Mouse (Mus musculus) myocyte (in vitro differentiated cells): ENCODE measurements at regions not wholly inside any gene's neighbourhood (a gene's known extent, or its start where the extent isn't known, plus 50 kb on each side); places are given as distances from the start of the nearest gene placed in this dataset.
A peak's percentile ranks its signal among the peaks of the same experiment; 100 is the strongest.

Source experiments
- H3K27me3 ChIP-seq: one replicate; pipeline ENCODE4 v1.6.1; 2011; ENCODE audit not compliant: control insufficient read depth, insufficient read depth, insufficient read length
- H3K36me3 ChIP-seq: one replicate; pipeline ENCODE4 v1.6.1; 2011; ENCODE audit not compliant: control insufficient read depth, insufficient read depth
- H3K4me2 ChIP-seq: one replicate; pipeline ENCODE4 v1.6.1; 2011; ENCODE audit warnings: low read depth, control low read depth
- H3K4me3 ChIP-seq: one replicate; pipeline ENCODE4 v1.5.1; 2011; ENCODE audit warnings: mild to moderate bottlenecking, control low read depth, moderate library complexity
- H3K79me2 ChIP-seq: one replicate; pipeline ENCODE4 v1.6.1; 2011; ENCODE audit not compliant: control insufficient read depth, insufficient read depth
- H3ac ChIP-seq: one replicate; pipeline ENCODE4 v1.6.1; 2011; ENCODE audit not compliant: control insufficient read depth, insufficient read length
- CEBPB ChIP-seq: IDR thresholded peaks from 2 replicates; pipeline ENCODE4 v1.6.1; 2011; ENCODE audit warnings: mild to moderate bottlenecking, moderate library complexity; ENCODE audit not compliant: poor library complexity, insufficient read depth, severe bottlenecking
- E2F4 ChIP-seq: IDR thresholded peaks from one replicate; pipeline ENCODE4 v1.6.1; 2011; ENCODE audit warnings: mild to moderate bottlenecking, control low read depth, moderate library complexity; ENCODE audit not compliant: insufficient read depth
- MAX ChIP-seq: IDR thresholded peaks from one replicate; pipeline ENCODE4 v1.6.1; 2011; ENCODE audit warnings: low read depth, mild to moderate bottlenecking, control low read depth
- MYOD1 ChIP-seq, 3 experiments: IDR thresholded peaks; one replicate each; pipeline ENCODE4 v1.6.1; 2011; ENCODE audit warnings: control low read depth in 2 of 3, low read depth in 2 of 3, mild to moderate bottlenecking in 2 of 3, moderate library complexity in 1 of 3; ENCODE audit not compliant: insufficient read length in 2 of 3, control insufficient read depth in 1 of 3
- MYOG ChIP-seq, 3 experiments: IDR thresholded peaks; one replicate each; pipeline ENCODE4 v1.6.1; 2011; ENCODE audit warnings: control low read depth in 2 of 3, low read depth in 2 of 3, mild to moderate bottlenecking in 2 of 3; ENCODE audit not compliant: insufficient read length in 2 of 3, control insufficient read depth in 1 of 3, insufficient read depth in 1 of 3
- POLR2A ChIP-seq: IDR thresholded peaks from one replicate; pipeline ENCODE4 v1.6.1; 2011; ENCODE audit warnings: low read depth, mild to moderate bottlenecking, control low read depth, moderate library complexity; ENCODE audit not compliant: insufficient read length
- POLR2AphosphoS2 ChIP-seq: IDR thresholded peaks from one replicate; pipeline ENCODE4 v1.6.1; 2011; ENCODE audit warnings: low read depth, control low read depth; ENCODE audit not compliant: insufficient read length
- REST ChIP-seq: IDR thresholded peaks from one replicate; pipeline ENCODE4 v1.6.1; 2011; ENCODE audit warnings: mild to moderate bottlenecking, control low read depth, moderate library complexity; ENCODE audit not compliant: insufficient read depth, insufficient read length
- SRF ChIP-seq: IDR thresholded peaks from one replicate; pipeline ENCODE4 v1.6.1; 2011; ENCODE audit warnings: low read depth; ENCODE audit not compliant: control insufficient read depth, insufficient read length
- TCF12 ChIP-seq: IDR thresholded peaks from one replicate; pipeline ENCODE4 v1.6.1; 2011; ENCODE audit warnings: mild to moderate bottlenecking, control low read depth; ENCODE audit not compliant: poor library complexity, insufficient read depth, severe bottlenecking
- TCF3 ChIP-seq: IDR thresholded peaks from one replicate; pipeline ENCODE4 v1.6.1; 2011; ENCODE audit warnings: low read depth, control low read depth; ENCODE audit not compliant: insufficient read length
- USF1 ChIP-seq: IDR thresholded peaks from one replicate; pipeline ENCODE4 v1.6.1; 2011; ENCODE audit warnings: low read depth, mild to moderate bottlenecking, control low read depth, moderate library complexity

DNA sequence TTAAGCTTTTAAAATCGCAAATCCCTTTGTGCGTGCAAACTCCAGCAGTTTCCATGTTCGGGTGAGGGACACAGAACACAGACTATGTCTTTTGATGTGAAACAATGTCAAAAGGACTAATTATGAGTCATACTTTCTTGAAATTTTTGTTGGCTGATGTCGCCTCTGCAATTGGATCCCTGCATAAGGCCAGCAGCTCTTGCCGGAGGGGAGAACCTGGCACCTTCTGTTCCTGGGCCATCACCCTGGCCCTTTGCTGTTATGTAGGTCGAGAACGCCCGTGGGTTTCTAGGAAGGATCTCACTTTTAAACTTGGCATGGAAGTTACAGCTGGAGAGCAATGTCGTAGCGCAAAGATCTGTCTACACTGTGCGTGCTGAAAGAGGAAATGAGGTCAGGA is 397.9 kb downstream of the Zfp536 start:
- Histone ChIP-seq H3K79me2 (no peaks in the 10 kb centered on the region), H3ac (no peak overlapping the region), H3K4me3 (no peak overlapping the region), H3K4me2 (peak overlapping the region; percentile 55), H3K36me3 (no peaks in the 10 kb centered on the region), H3K27me3 (peaks cover 3% of the 10 kb centered on the region)
- TF ChIP-seq SRF: no peak
- no peak for TF ChIP-seq MYOD1 (IDR thresholded peaks at IDR 0.05; ENCODE audit: control insufficient read depth in 1 of 3, insufficient read length in 2 of 3, low read depth in 2 of 3)
- no peak for TF ChIP-seq USF1
- TF ChIP-seq POLR2A: no peak
- no peak for TF ChIP-seq REST

- no peak overlapping the region for H3K4me2 ChIP-seq
Observed at GRCm38 (mm10) chr7:37376207-37376606, 397.2 kb downstream of the Zfp536 start.

DNA sequence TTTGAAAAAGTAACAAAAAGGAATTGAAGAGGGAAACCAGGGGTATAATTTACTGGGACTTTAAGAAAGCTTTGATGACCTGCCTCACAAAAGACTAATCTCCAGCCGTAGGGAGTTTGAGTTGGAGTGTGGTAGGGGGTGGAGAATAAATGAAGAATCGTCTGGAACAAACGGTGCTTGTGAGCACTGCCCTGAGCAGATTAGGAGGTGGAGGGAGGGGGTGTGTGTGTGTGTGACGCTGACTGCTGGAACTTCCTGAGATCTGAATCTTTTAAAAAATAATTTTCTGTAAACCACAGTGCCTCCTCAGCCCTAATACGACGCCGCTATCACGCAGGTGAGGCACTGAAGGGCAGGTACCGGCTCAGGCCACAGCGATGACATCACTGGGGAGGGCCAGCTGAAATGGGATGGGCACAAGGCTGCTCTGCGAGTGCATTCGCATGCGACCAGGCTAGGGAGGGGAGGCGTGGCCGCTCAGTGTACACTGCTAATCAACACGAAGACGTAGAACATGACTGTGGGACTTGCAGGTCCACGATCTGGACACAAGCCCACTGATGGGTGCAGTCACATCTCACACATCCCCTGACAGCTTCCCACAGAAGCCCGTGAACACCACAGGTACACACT is 395.4 kb downstream of the Zfp536 start:
- H3K36me3 ChIP-seq: no peaks in the 10 kb centered on the region
- peaks cover 3% of the 10 kb centered on the region for H3K27me3 ChIP-seq
- H3K79me2 ChIP-seq: no peaks in the 10 kb centered on the region
- H3K4me3 ChIP-seq: no peak overlapping the region
- TF ChIP-seq CEBPB (no peak), MYOG (IDR thresholded peaks at IDR 0.05; ENCODE audit: control insufficient read depth in 1 of 3, insufficient read depth in 1 of 3, insufficient read length in 2 of 3, low read depth in 2 of 3) (no peak), USF1 (no peak), REST (no peak), SRF (no peak), MYOD1 (IDR thresholded peaks at IDR 0.05; ENCODE audit: control insufficient read depth in 1 of 3, insufficient read length in 2 of 3, low read depth in 2 of 3) (no peak), POLR2AphosphoS2 (no peak), TCF12 (no peak), POLR2A (no peak), E2F4 (no peak), MAX (no peak), TCF3 (no peak)
- H3ac ChIP-seq: no peak overlapping the region
- H3K4me2 ChIP-seq: no peak overlapping the region

More at GRCm38 (mm10) chr7:37376207-37376606, 397.2 kb downstream of the Zfp536 start:
- TF ChIP-seq TCF3: no peak
- TF ChIP-seq SRF: no peak
- no peak for TF ChIP-seq TCF12
- no peak for TF ChIP-seq POLR2A
- no peak for TF ChIP-seq POLR2AphosphoS2
- no peak for TF ChIP-seq REST
- TF ChIP-seq E2F4: no peak
- no peak for TF ChIP-seq USF1
- TF ChIP-seq MYOG (IDR thresholded peaks at IDR 0.05; ENCODE audit: control insufficient read depth in 1 of 3, insufficient read depth in 1 of 3, insufficient read length in 2 of 3, low read depth in 2 of 3): no peak
- no peak for TF ChIP-seq CEBPB
- TF ChIP-seq MYOD1 (IDR thresholded peaks at IDR 0.05; ENCODE audit: control insufficient read depth in 1 of 3, insufficient read length in 2 of 3, low read depth in 2 of 3): no peak
- peaks cover 3% of the 10 kb centered on the region for H3K27me3 ChIP-seq
- no peaks in the 10 kb centered on the region for H3K36me3 ChIP-seq
- no peak overlapping the region for H3ac ChIP-seq
- no peak overlapping the region for H3K4me3 ChIP-seq
- no peaks in the 10 kb centered on the region for H3K79me2 ChIP-seq

DNA sequence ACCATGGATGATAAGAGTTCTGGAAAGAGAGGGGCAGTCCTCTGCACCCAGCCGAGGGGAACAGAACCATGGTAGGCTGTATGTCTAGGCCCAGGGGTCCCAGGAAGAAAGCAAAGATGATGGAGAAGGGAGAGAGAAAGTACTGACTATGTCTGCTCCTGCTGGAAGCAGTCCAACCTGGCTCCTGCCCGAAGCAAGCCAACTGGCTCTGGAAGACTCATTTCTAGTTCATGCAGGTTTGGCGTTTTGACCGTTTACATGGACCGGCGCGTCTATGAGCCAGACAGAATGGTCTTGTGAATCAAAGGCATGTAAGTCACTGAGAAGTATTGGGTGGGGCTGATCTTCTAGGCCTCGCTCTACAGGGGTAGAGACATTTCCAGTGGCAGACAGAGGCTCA is 385.6 kb downstream of the Zfp536 start:
- TF ChIP-seq SRF: no peak
- no peak for TF ChIP-seq E2F4
- TF ChIP-seq REST: no peak
- no peak for TF ChIP-seq POLR2A
- no peak for TF ChIP-seq POLR2AphosphoS2
- no peak for TF ChIP-seq TCF12
- no peak for TF ChIP-seq TCF3
- no peak for TF ChIP-seq MAX
- TF ChIP-seq CEBPB: no peak
- Histone ChIP-seq H3K4me2 (no peak overlapping the region), H3K4me3 (no peak overlapping the region), H3K79me2 (no peaks in the 10 kb centered on the region), H3ac (no peak overlapping the region), H3K36me3 (no peaks in the 10 kb centered on the region), H3K27me3 (peaks cover 4% of the 10 kb centered on the region)

GRCm38 (mm10) chr7:37388843-37389702 is 384.4 kb downstream of the Zfp536 start:
- Histone ChIP-seq H3K36me3 (no peaks in the 10 kb centered on the region), H3K4me3 (no peak overlapping the region), H3K79me2 (no peaks in the 10 kb centered on the region), H3K4me2 (no peak overlapping the region), H3ac (no peak overlapping the region), H3K27me3 (peaks cover 4% of the 10 kb centered on the region)
- TF ChIP-seq TCF3 (no peak), MAX (no peak), POLR2A (no peak), MYOG (IDR thresholded peaks at IDR 0.05; ENCODE audit: control insufficient read depth in 1 of 3, insufficient read depth in 1 of 3, insufficient read length in 2 of 3, low read depth in 2 of 3) (no peak), USF1 (no peak), E2F4 (no peak), REST (no peak), SRF (no peak), MYOD1 (IDR thresholded peaks at IDR 0.05; ENCODE audit: control insufficient read depth in 1 of 3, insufficient read length in 2 of 3, low read depth in 2 of 3) (no peak), TCF12 (no peak), CEBPB (no peak), POLR2AphosphoS2 (no peak)
